In genomic region chr5:25115997-25116396, GRCm38 (mm10) we compare ENCODE assay signal across 14 mouse cellular contexts. TPM values are rescaled to one million over a fixed set of nuclear protein-coding genes. Genes with fewer than 3 reads are reported as not detected.
DNase-seq lines count a peak whose midpoint lies in the region; ATAC-seq and TF ChIP-seq lines count a peak whose summit lies in the region.
"Had no signal": no experiment of that assay in that cellular context is flagged by ENCODE, and none has a peak within 500 bp of the region (broad histone marks: within the 10 kb centered on the region; RNA-seq: fewer than 3 reads in every experiment).

No protein-coding gene starts in this region.

- ATAC-seq in hindbrain, embryonic 13.5 days (ENCODE audit: low FRiP score) = no peak
- ATAC-seq: CD4-positive, CD25-positive, alpha-beta regulatory T cell, adult 4 months; Patski had no signal

- no peak overlapping the region for H3K9ac ChIP-seq in hindbrain, embryonic 13.5 days
- H3K9ac ChIP-seq: hindbrain, embryonic 15.5 days had no signal

- WGBS in hindbrain, embryonic 13.5 days = 86% methylated on average over 5 of the region's 5 CpGs

- H3K36me3 ChIP-seq in hindbrain, embryonic 13.5 days = no peaks in the 10 kb centered on the region
- H3K36me3 ChIP-seq: hindbrain, embryonic 15.5 days had no signal

- peak overlapping the region; percentile 73 for H3K27ac ChIP-seq in left cerebral cortex, adult 2 months
- no peak overlapping the region for H3K27ac ChIP-seq in hindbrain, embryonic 13.5 days
- H3K27ac ChIP-seq: hindbrain, embryonic 15.5 days had no signal

- H3K9me3 ChIP-seq in hindbrain, embryonic 13.5 days = no peaks in the 10 kb centered on the region
- H3K9me3 ChIP-seq: hindbrain, embryonic 15.5 days had no signal

- intact Hi-C loops in left cerebral cortex, adult 2 months (cut with DNase I) = loop anchor here (1.0 to 2.0 kb wide), 4 partner anchors 31 to 57 kb away; no protein-coding TSS in a partner anchor

- peak; percentile 85 for DNase-seq in layer of hippocampus, adult 11-12 months (ENCODE audit: low spot score)
- DNase-seq in layer of hippocampus, adult 9-10 months (ENCODE audit: low spot score) = no peak
- DNase-seq in frontal cortex, postnatal 25 days (ENCODE audit: low spot score in 2 of 2) = peak; percentile 56 to 72
- DNase-seq in left cerebral cortex, adult 2 months (ENCODE audit: extremely low spot score in 1 of 2, low spot score in 2 of 2) = peak; percentile 73 to 85
- peak; percentile 89 for DNase-seq in right cerebral cortex, postnatal 25 days
- no peak for DNase-seq in adrenal gland, postnatal 36 days
- no peak for DNase-seq in lung, postnatal 14 days
- DNase-seq: cerebellum, postnatal 14 days; kidney, postnatal 36 days; midbrain, embryonic 14.5 days had no signal

- H3K4me1 ChIP-seq in hindbrain, embryonic 13.5 days (replicated peaks) = 0 out of 2 replicates have a peak, but pooled peaks cover 4% of the 10 kb centered on the region
- H3K4me1 ChIP-seq: hindbrain, embryonic 15.5 days had no signal

- no peak overlapping the region for H3K4me3 ChIP-seq in left cerebral cortex, adult 2 months
- no peak overlapping the region for H3K4me3 ChIP-seq in hindbrain, embryonic 13.5 days
- H3K4me3 ChIP-seq: hindbrain, embryonic 15.5 days had no signal

- no peak for TF ChIP-seq CTCF in left cerebral cortex, adult 2 months (IDR thresholded peaks at IDR 0.05)

- no peak overlapping the region for H3K4me2 ChIP-seq in hindbrain, embryonic 13.5 days
- H3K4me2 ChIP-seq: hindbrain, embryonic 15.5 days had no signal

- no peaks in the 10 kb centered on the region for H3K27me3 ChIP-seq in hindbrain, embryonic 13.5 days
- H3K27me3 ChIP-seq: hindbrain, embryonic 15.5 days had no signal

RNA-seq across cellular contexts. Expression of gene Prkag2, which starts 15.6 kb away (rescaled TPM):
- total RNA-seq in left cerebral cortex, adult 2 months (2021) = 100 to 1,000 TPM; 113 to 118 TPM
- 10 to 100 TPM; 36.8 to 42.7 TPM for total RNA-seq in adrenal gland, postnatal 36 days (2021)
- polyA plus RNA-seq in hindbrain, embryonic 13.5 days (2015; fragmentation: Nextera tagmentation; extraction: Ambion mirVana) = 80.1 and 82.3 TPM in 2 replicates

Comparison
In these comparisons a context has a peak if more than half of its experiments do, and no peak if none do; other contexts are left out.
1. DNase-seq: peak in layer of hippocampus, adult 11-12 months (single experiment), frontal cortex, postnatal 25 days (2 of 2), left cerebral cortex, adult 2 months (2 of 2) and right cerebral cortex, postnatal 25 days (single experiment); none in layer of hippocampus, adult 9-10 months (single experiment), adrenal gland, postnatal 36 days (0 of 2) and lung, postnatal 14 days (single experiment).